Mouse (Mus musculus): ENCODE measurements around the gene Ice2.

Ice2 gene

GRCm38 (mm10) chr9:69404671-69405070, 7.0 kb downstream of the Ice2 start:
- ATAC-seq (ENCODE audit: low TSS enrichment) = no peak

DNA sequence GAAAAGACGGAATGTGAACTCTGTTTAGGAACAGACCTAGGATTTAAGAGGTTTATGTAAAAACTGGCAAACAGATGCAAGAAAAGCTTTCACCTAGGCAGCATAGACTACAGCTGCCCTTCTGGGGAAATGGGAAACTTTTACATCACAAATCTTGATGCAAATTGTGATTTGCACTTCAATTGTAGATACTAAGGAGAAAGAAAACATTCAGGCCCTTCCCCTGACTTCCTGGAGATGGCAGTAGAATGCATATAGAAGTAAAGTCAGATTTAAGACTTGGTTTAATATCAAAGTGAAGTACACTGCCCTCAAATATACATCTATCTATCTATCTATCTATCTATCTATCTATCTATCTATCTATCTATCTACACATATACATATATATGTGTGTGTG, 21.8 kb downstream of the Ice2 start:
- ATAC-seq (ENCODE audit: low TSS enrichment) = no peak

- no peak for ATAC-seq (ENCODE audit: low TSS enrichment)
These were observed 32.8 kb downstream of the Ice2 start for GRCm38 (mm10) chr9:69430531-69430930.

- peak; percentile 57; the same call in 1 of the 2 replicates for ATAC-seq (ENCODE audit: low TSS enrichment)
These were observed 34.3 kb downstream of the Ice2 start for GRCm38 (mm10) chr9:69431863-69432555.

- no peak for ATAC-seq (ENCODE audit: low TSS enrichment)
These were observed 37.5 kb downstream of the Ice2 start for GRCm38 (mm10) chr9:69435194-69435593.

DNA sequence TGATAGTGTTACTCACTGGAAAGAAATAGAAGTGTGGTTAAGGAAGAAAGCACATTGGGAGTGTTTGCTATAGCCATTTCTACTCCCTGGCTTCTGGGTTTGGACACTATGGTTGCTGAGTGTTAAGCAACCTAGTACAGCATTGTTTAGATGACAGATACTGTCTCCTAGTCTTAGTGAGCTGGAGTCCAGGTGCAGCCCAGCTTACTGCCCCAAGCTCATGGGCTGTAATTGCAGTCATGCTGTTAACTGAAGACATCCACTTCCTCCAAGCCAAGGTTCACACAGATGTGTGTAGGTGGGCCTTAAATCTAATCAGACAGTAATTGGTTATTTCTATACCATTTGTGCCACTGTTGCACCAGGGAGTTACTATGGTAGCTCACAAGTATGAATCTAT, 38.0 kb downstream of the Ice2 start:
- ATAC-seq (ENCODE audit: low TSS enrichment) = no peak

GRCm38 (mm10) chr9:69439805-69440357, 42.2 kb downstream of the Ice2 start:
- ATAC-seq (ENCODE audit: low TSS enrichment) = no peak

DNA sequence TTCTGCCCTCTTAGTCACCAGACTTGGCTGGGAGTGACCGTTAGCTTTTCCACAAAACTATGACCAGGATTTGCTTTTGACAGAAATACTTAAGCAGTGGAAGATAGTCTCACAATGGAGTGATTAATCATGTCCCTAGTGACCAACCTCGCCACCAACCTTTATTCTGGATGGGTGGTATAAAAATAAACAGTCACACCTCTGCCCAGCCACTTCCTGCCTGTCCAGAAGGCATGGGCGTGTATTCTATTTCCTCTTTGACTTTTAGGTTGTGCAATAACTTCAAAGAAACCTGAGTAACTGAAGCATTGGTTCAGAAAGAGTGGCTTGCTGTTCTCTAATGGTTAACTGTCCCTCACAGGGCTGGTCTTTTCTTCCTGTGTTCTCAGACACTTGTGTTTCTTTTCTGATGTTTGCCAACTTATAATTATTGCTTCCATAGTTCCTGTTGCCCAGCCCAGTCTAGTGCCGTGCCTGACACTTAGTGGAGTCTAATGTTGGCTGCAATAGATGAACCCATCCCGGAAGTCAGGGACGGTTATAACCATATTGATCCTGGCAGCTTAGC, 44.8 kb downstream of the Ice2 start:
- ATAC-seq (ENCODE audit: low TSS enrichment) = no peak

GRCm38 (mm10) chr9:69443203-69443602, 45.5 kb downstream of the Ice2 start:
- ATAC-seq (ENCODE audit: low TSS enrichment) = no peak

GRCm38 (mm10) chr9:69448801-69449200, 51.1 kb downstream of the Ice2 start:
- no peak for ATAC-seq (ENCODE audit: low TSS enrichment)

- no peak for ATAC-seq (ENCODE audit: low TSS enrichment)
These were observed 52.9 kb downstream of the Ice2 start for GRCm38 (mm10) chr9:69450636-69451035.

GRCm38 (mm10) chr9:69451886-69452810, 54.4 kb downstream of the Ice2 start:
- ATAC-seq (ENCODE audit: low TSS enrichment) = no peak

GRCm38 (mm10) chr9:69453066-69453900, 55.6 kb downstream of the Ice2 start, which contains the start of gene Anxa2:
Gene Anxa2, plus strand, starts transcription at chr9:69453620.
- ATAC-seq (ENCODE audit: low TSS enrichment) = no peak; the same call in 1 of the 2 replicates

DNA sequence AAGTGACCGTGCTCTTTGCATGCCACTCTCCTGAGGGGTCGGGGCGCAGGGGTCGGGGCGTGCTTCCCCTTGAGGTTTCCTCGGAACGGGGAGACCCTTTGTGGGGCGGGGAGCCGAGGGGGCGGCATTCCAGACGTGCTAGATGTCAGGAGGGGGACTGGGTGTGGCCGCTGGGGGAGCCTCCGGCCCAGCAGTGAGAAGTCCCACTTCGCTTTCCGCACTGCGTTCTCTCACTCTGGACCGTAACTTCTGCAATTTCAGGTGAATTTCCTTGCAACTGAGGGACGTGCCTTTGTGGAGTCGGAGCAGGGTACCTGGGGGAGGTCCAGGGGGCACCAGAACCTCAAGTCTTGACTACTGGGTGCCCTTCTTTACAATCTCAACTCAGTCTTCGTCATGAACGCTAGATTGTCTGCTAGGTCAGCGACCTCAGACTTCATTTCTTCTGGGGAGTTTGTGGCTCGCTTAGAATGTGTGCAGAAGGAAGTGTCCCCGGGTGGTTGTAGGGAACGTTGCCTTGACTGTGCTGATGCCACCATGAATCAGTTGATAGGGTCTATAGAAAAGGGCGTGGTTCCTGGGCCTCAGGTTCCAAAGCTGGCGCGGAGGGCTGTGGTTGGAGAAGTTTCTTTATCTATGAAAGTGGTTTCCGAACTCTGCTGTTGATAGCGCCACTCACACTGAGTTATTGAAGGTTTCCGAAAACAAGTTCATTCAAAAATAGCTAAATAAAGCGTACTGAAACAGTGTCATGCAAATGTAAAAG, 56.4 kb downstream of the Ice2 start:
- no peak for ATAC-seq (ENCODE audit: low TSS enrichment)

DNA sequence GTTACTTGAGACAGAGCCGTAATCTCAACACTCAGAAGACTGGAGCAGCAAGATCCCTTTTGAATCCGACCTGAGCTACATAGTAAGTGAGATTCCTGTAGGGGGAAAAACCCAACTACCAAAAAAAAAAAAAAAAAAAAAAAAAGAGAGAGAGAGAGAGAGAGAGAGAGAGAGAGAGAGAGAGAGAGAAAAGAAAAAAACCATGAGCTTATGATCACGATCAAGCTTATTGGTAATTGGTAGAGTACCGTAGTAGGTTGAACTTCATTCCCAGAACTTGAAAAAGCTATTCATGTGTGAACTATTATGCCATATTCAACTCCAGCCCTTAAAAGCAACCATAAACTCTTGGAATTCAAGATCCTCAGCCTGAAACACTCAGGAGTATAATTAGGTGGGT, 57.0 kb downstream of the Ice2 start:
- no peak for ATAC-seq (ENCODE audit: low TSS enrichment)

- ATAC-seq (ENCODE audit: low TSS enrichment) = no peak
These were observed 57.7 kb downstream of the Ice2 start for GRCm38 (mm10) chr9:69455391-69455790.

DNA sequence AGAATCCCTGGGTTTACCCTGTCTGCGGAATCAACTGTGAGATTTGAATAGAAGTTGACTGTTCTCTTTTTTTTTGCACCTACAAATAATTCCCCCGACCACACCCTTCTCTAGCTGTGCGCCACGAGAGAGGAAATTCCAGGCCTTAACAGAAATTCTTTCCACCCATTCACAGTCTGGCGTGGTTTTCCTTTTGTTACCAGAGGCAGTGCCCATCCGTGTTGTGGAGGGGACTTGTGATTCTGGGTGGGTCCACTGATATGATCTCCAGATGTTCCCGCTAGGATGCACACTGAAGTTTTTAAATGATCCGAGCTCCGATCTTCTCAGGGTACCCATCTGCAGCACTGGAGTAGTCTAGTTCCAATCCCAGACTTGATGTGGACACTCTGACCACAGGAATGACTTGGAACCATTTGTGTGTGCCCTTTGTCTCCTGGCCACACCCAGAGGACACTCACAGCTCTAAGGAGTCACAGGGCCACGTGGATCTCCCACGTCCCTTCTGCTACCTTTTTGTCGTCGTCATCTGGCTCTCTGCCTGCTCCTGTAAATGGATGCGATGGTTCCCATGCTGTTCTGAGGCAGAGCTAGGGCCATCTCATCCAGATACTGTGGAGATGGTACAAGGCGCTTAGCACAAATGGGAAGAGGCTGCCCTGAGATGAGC, 58.8 kb downstream of the Ice2 start:
- ATAC-seq (ENCODE audit: low TSS enrichment) = no peak

DNA sequence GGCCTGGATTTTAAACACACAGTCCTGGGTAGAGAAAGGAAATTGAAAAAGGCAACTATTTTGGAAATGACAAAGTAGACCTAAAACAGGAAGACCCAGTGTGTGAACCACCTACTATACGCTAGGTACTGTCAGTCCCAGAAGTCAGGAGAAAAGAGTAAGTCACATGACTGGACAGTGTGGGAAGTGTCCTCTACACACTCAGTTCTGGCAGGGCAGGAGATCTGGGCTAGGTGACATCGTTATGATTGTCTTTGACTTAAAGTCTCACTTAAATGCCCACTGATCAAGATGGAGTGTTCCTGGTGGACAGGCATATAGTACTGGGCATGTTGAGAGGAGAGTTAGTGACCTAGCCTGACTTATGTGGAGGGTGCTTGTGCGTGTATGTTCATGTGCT, 59.4 kb downstream of the Ice2 start:
- ATAC-seq (ENCODE audit: low TSS enrichment) = no peak

- ATAC-seq (ENCODE audit: low TSS enrichment) = no peak
These were observed 60.3 kb downstream of the Ice2 start for GRCm38 (mm10) chr9:69457747-69458625.
